Mouse (Mus musculus): ENCODE data around the gene Ropn1l.

DNA sequence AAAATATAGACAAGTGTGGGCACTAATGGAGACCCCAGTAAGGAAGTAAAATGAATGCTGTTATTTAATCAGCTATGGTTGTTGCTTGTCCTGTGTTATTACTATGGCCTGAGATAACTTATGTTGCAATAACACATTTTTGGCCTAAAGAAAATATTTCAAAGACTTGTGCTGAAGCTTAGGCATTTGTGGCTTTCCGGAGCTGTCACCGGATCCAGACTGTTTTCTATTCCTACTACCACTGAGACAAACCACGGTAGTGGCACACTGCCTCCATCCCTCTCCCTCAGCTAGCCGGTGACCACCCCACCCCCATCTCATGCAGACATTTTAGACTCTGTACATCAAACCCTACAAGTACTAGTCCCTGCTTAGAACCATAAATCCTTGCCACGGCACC lies 15.3 kb upstream of the Ropn1l start:
- TF ChIP-seq POLR2A (IDR thresholded peaks at IDR 0.05; ENCODE audit: low read depth, low read length) (no peak), CHD1 (IDR thresholded peaks at IDR 0.05; ENCODE audit: low read depth, low read length) (no peak), ZMIZ1 (IDR thresholded peaks at IDR 0.05; ENCODE audit: low read depth, low read length) (no peak), MAZ (IDR thresholded peaks at IDR 0.05; ENCODE audit: low read depth, low read length) (no peak), CTCF (conservative IDR thresholded peaks at IDR 0.05 in 1 of 2, IDR thresholded peaks at IDR 0.05 in 1 of 2; ENCODE audit: low read depth in 2 of 2, low read length in 2 of 2) (no peak), EP300 (IDR thresholded peaks at IDR 0.05; ENCODE audit: low read length) (no peak), MEF2A (IDR thresholded peaks at IDR 0.05; ENCODE audit: borderline replicate concordance, low read depth, low read length) (no peak), ZKSCAN1 (IDR thresholded peaks at IDR 0.05; ENCODE audit: borderline replicate concordance, low read depth, low read length) (no peak), POLR2AphosphoS2 (IDR thresholded peaks at IDR 0.05; ENCODE audit: low read depth, low read length) (no peak)
